Mouse (Mus musculus): ENCODE data around the gene Cd72. TPM values are rescaled to one million over a fixed set of nuclear protein-coding genes. Genes with fewer than 3 reads are reported as not detected.

Cd72 gene
- polyA plus RNA-seq (2012; rRNA removed) = 1.3 TPM in 2 replicates
- polyA plus RNA-seq (2014; fragmentation: Nextera tagmentation; extraction: Ambion mirVana) = 4.4 and 7.5 TPM in 2 replicates

DNA sequence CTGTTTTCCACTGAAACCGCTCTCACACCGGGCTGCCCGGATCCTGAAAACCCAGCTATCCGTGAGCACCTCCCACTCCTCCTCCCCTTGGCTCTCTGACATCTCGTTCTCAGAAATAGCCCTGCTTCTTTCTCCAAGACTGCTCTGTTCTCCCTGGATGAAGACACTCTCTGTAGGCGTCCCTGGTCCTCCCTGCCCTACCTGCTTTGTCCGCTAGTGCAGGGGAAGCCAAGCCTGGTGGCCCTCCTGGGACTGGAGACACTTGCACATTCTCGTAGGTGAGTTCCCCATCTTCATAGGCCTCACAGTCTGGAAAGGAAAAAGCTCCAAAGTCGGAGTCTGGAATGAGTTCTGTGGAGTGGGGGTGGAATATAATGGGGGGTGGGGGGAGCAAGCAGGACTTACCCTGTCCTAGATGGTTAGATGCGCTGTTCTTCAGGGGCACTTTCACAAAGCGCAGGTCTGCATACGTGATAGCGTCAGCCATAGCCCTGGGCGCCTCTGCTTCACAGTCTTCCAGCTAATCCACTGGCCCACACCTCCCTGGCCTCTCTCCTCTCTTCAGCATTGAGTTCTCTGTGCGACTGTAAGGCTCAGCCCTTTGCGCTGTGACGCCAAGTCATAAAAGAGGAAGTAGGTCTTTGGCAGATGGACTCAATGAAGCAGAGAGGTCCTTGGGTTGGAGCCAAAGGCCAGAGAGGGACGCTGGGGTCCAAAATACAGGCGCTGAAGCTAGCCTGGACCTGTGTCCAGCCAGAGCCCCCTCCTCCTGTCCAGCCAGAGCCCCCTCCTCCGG, at the start of gene Cd72:
TSS of gene Cd72 (minus strand) at position 588 of the 796 bp plus-strand sequence.
- ATAC-seq (ENCODE audit: low FRiP score, low read depth) = no peak
- peaks cover 30% of the 10 kb centered on the region for H3K27me3 ChIP-seq (ENCODE audit: control insufficient read depth, insufficient read depth, low read length)
- H3K27ac ChIP-seq (replicated peaks; ENCODE audit: low read depth, low read length) = no peak within 1 kb of the TSS

GRCm38 (mm10) chr4:43503506-43503905, 49.1 kb upstream of the Cd72 start:
- DNase-seq (ENCODE audit: low spot score) = no peak

More for the DNA sequence above, at the start of gene Cd72:
- Histone ChIP-seq H3K4me2 (replicated peaks; ENCODE audit: low read depth, low read length, severe bottlenecking) (peak within 1 kb of the TSS; percentile 44), H3K9me3 (ENCODE audit: control insufficient read depth, low read length) (no peaks in the 10 kb centered on the region), H3K4me3 (replicated peaks; ENCODE audit: low read length) (peak within 1 kb of the TSS; percentile 25), H3K36me3 (ENCODE audit: control insufficient read depth, insufficient read depth, low read length) (no peaks in the 10 kb centered on the region), H3K9ac (ENCODE audit: low read depth, low read length, severe bottlenecking) (peak within 1 kb of the TSS; percentile 40), H3K4me1 (ENCODE audit: control insufficient read depth, insufficient read depth, low read length) (peaks cover 17% of the 10 kb centered on the region)
- WGBS = 27% methylated on average over 20 of the region's 20 CpGs
- DNase-seq (ENCODE audit: low spot score) = no peak
- no peak for TF ChIP-seq POLR2A (IDR thresholded peaks at IDR 0.05; ENCODE audit: borderline replicate concordance, extremely low read depth, insufficient read depth, insufficient read length)

GRCm38 (mm10) chr4:43503041-43503440, 48.6 kb upstream of the Cd72 start:
- H3K4me3 ChIP-seq (replicated peaks; ENCODE audit: low read length) = no peak overlapping the region
- no peaks in the 10 kb centered on the region for H3K27me3 ChIP-seq (ENCODE audit: control insufficient read depth, insufficient read depth, low read length)
- no peak overlapping the region for H3K9ac ChIP-seq (ENCODE audit: low read depth, low read length, severe bottlenecking)
- 83% methylated on average over 2 of the region's 2 CpGs for WGBS
- DNase-seq (ENCODE audit: low spot score) (no peak), ATAC-seq (ENCODE audit: low FRiP score, low read depth) (no peak)
- H3K36me3 ChIP-seq (ENCODE audit: control insufficient read depth, insufficient read depth, low read length) = no peaks in the 10 kb centered on the region
- peaks cover 29% of the 10 kb centered on the region for H3K4me1 ChIP-seq (ENCODE audit: control insufficient read depth, insufficient read depth, low read length)
- TF ChIP-seq POLR2A (IDR thresholded peaks at IDR 0.05; ENCODE audit: borderline replicate concordance, extremely low read depth, insufficient read depth, insufficient read length) = no peak
- no peaks in the 10 kb centered on the region for H3K9me3 ChIP-seq (ENCODE audit: control insufficient read depth, low read length)
- no peak overlapping the region for H3K27ac ChIP-seq (replicated peaks; ENCODE audit: low read depth, low read length)
- no peak overlapping the region for H3K4me2 ChIP-seq (replicated peaks; ENCODE audit: low read depth, low read length, severe bottlenecking)

More at GRCm38 (mm10) chr4:43503506-43503905, 49.1 kb upstream of the Cd72 start:
- no peaks in the 10 kb centered on the region for H3K27me3 ChIP-seq (ENCODE audit: control insufficient read depth, insufficient read depth, low read length)
- H3K27ac ChIP-seq (replicated peaks; ENCODE audit: low read depth, low read length) = no peak overlapping the region
- ATAC-seq (ENCODE audit: low FRiP score, low read depth) = no peak
- no peak overlapping the region for H3K4me2 ChIP-seq (replicated peaks; ENCODE audit: low read depth, low read length, severe bottlenecking)
- H3K4me3 ChIP-seq (replicated peaks; ENCODE audit: low read length) = no peak overlapping the region
- no peaks in the 10 kb centered on the region for H3K36me3 ChIP-seq (ENCODE audit: control insufficient read depth, insufficient read depth, low read length)
- no peaks in the 10 kb centered on the region for H3K9me3 ChIP-seq (ENCODE audit: control insufficient read depth, low read length)
- WGBS = 83% methylated on average over 6 of the region's 6 CpGs
- H3K4me1 ChIP-seq (ENCODE audit: control insufficient read depth, insufficient read depth, low read length) = peaks cover 29% of the 10 kb centered on the region
- H3K9ac ChIP-seq (ENCODE audit: low read depth, low read length, severe bottlenecking) = no peak overlapping the region
- TF ChIP-seq POLR2A (IDR thresholded peaks at IDR 0.05; ENCODE audit: borderline replicate concordance, extremely low read depth, insufficient read depth, insufficient read length) = no peak

DNA sequence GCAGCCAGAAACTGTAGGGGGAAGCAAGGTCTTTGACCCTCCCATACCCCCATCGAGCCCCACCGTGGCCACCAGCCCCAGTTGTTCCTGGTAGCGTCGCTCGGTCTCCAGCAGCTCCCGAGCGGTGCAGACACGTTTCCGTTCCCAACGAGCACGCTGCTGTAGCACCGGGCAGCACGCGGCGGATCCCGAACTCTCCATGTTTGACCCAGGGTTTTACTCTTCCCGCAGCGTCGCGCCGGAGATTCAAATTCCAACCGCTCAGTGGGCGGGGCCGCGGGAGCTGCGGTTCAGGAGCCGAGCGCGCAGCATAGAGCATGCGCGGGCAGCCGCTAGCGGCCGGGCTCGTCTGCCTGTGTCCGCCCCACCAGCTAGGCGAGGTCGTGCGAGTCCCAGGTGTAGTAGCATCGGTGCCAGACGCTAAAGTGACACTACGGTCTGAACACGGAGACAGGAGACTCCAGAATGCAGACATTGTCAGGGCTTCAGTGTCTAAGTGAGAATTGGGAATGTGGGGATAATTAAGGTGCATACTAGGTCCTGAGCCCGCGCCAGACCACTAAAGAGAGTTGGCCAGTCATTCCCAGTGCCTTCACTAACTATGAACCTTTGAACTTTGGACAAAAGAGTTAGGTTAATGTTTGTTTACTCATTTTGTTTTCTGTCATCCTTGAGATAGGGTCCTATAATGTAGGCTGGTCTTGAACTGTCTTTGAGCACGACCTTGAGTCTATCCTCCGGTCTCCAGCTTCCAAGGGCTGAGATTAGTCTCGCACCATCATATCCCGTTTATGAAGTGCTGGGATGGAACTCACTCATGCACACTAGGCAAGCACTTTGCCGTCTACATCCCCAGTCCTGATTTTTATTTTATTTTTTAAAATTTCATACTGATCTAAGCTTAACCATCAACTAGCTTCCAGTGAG, 45.2 kb upstream of the Cd72 start, which contains the start of gene Arhgef39:
TSS of gene Arhgef39 (minus strand) at position 289 of the 927 bp plus-strand sequence.
- peak within 1 kb of the TSS; percentile 68 for H3K4me2 ChIP-seq (replicated peaks; ENCODE audit: low read depth, low read length, severe bottlenecking)
- peak; percentile 88 for DNase-seq (ENCODE audit: low spot score)
- H3K27me3 ChIP-seq (ENCODE audit: control insufficient read depth, insufficient read depth, low read length) = no peaks in the 10 kb centered on the region
- peak within 1 kb of the TSS; percentile 56 for H3K4me3 ChIP-seq (replicated peaks; ENCODE audit: low read length)
- peak; percentile 80 for ATAC-seq (ENCODE audit: low FRiP score, low read depth)
- H3K4me1 ChIP-seq (ENCODE audit: control insufficient read depth, insufficient read depth, low read length) = peaks cover 29% of the 10 kb centered on the region
- no peaks in the 10 kb centered on the region for H3K9me3 ChIP-seq (ENCODE audit: control insufficient read depth, low read length)
- no peak within 1 kb of the TSS for H3K27ac ChIP-seq (replicated peaks; ENCODE audit: low read depth, low read length)
- 6% methylated on average over 50 of the region's 50 CpGs for WGBS
- TF ChIP-seq POLR2A (IDR thresholded peaks at IDR 0.05; ENCODE audit: borderline replicate concordance, extremely low read depth, insufficient read depth, insufficient read length) = peak; percentile 70; the same call in 1 of the 2 replicates
- H3K9ac ChIP-seq (ENCODE audit: low read depth, low read length, severe bottlenecking) = peak within 1 kb of the TSS; percentile 55
- peaks cover 26% of the 10 kb centered on the region for H3K36me3 ChIP-seq (ENCODE audit: control insufficient read depth, insufficient read depth, low read length)

- WGBS = 11% methylated on average over 8 of the region's 8 CpGs
- Histone ChIP-seq H3K4me3 (replicated peaks; ENCODE audit: low read length) (peak overlapping the region; percentile 56), H3K9ac (ENCODE audit: low read depth, low read length, severe bottlenecking) (peak overlapping the region; percentile 55), H3K4me1 (ENCODE audit: control insufficient read depth, insufficient read depth, low read length) (peaks cover 34% of the 10 kb centered on the region), H3K4me2 (replicated peaks; ENCODE audit: low read depth, low read length, severe bottlenecking) (peak overlapping the region; percentile 68), H3K27ac (replicated peaks; ENCODE audit: low read depth, low read length) (no peak overlapping the region), H3K9me3 (ENCODE audit: control insufficient read depth, low read length) (no peaks in the 10 kb centered on the region), H3K27me3 (ENCODE audit: control insufficient read depth, insufficient read depth, low read length) (no peaks in the 10 kb centered on the region), H3K36me3 (ENCODE audit: control insufficient read depth, insufficient read depth, low read length) (peaks cover 26% of the 10 kb centered on the region)
- ATAC-seq (ENCODE audit: low FRiP score, low read depth) (0 out of 2 replicates have a peak, but pooled peaks have one; percentile 62), DNase-seq (ENCODE audit: low spot score) (peak; percentile 65)
- no peak for TF ChIP-seq POLR2A (IDR thresholded peaks at IDR 0.05; ENCODE audit: borderline replicate concordance, extremely low read depth, insufficient read depth, insufficient read length)
These were observed 44.6 kb upstream of the Cd72 start for GRCm38 (mm10) chr4:43498983-43499382.

Data from limb, embryonic 14.5 days (tissue).